Mouse (Mus musculus) kidney, postnatal 0 days (tissue): ENCODE data around the gene 6030445D17Rik. TPM values are rescaled to one million over a fixed set of nuclear protein-coding genes. Genes with fewer than 3 reads are reported as not detected.

Experiments used
- ATAC-seq: fragments of 200-750 bp; cut with Nextera tagmentation; replicated peaks from 2 replicates; pipeline ENCODE4 v1.8.0; 2017; ENCODE audit warnings: low read depth, moderate number of reproducible peaks, moderate TSS enrichment, moderate library complexity; ENCODE audit not compliant: low FRiP score
- DNase-seq: peaks from one replicate; pipeline ENCODE4 v3.0.0-alpha.2; 2016; ENCODE audit warnings: low spot score
- H3K27ac ChIP-seq: fragments of 300-500 bp; sonication (generic); 2 replicates; pipeline ENCODE4 v1.5.1; 2014; ENCODE audit warnings: mild to moderate bottlenecking
- H3K27me3 ChIP-seq: fragments of 300-500 bp; sonication (generic); 2 replicates; pipeline ENCODE4 v1.6.1; 2014; ENCODE audit warnings: low read length, mixed read lengths; ENCODE audit not compliant: insufficient read depth
- H3K36me3 ChIP-seq: fragments of 300-500 bp; sonication (generic); 2 replicates; pipeline ENCODE4 v1.6.1; 2014; ENCODE audit warnings: low read length, mixed read lengths; ENCODE audit not compliant: insufficient read depth
- H3K4me1 ChIP-seq: fragments of 300-500 bp; sonication (generic); replicated peaks from 2 replicates; pipeline ENCODE4 v1.6.1; 2014; ENCODE audit warnings: antibody characterized with exemption, low read length, mixed read lengths; ENCODE audit not compliant: insufficient read depth
- H3K4me2 ChIP-seq: fragments of 300-500 bp; sonication (generic); 2 replicates; pipeline ENCODE4 v1.6.1; 2014; ENCODE audit warnings: mild to moderate bottlenecking, low read length, moderate library complexity, mixed read lengths
- H3K4me3 ChIP-seq: fragments of 300-500 bp; sonication (generic); replicated peaks from 2 replicates; pipeline ENCODE4 v1.5.1; 2014; ENCODE audit warnings: low read depth, low read length
- H3K9ac ChIP-seq: fragments of 300-500 bp; sonication (generic); 2 replicates; pipeline ENCODE4 v1.6.1; 2014; ENCODE audit warnings: low read depth, low read length
- H3K9me3 ChIP-seq: fragments of 300-500 bp; sonication (generic); replicated peaks from 2 replicates; pipeline ENCODE4 v1.6.1; 2016; ENCODE audit warnings: low read length, inconsistent platforms, mixed read lengths
- CTCF ChIP-seq: IDR thresholded peaks from 2 replicates; pipeline ENCODE4 v1.5.1; 2016; ENCODE audit warnings: antibody characterized with exemption, low read depth, mild to moderate bottlenecking, moderate library complexity
- WGBS: fragments of 180-500 bp; shearing (Covaris S2); extraction: QIAGEN DNeasy Blood & Tissue Kit; methylation state at CpG from one replicate; pipeline ENCODE4 v1.1.7; 2014; 5-methylcytosine and 5-hydroxymethylcytosine counted together
- polyA plus RNA-seq: library from polyadenylated mRNA; unstranded; fragments of >200 nt; fragmentation: Nextera tagmentation; extraction: Ambion mirVana; gene quantifications from 2 replicates; pipeline ENCODE4 v1.2.1, GENCODE M21; 2015

The 6030445D17Rik gene
- polyA plus RNA-seq, 1 experiment from 2014 or later: 0.55 TPM

- no peaks in the 10 kb centered on the region for H3K27me3 ChIP-seq
- no peak overlapping the region for H3K4me3 ChIP-seq
- no peak overlapping the region for H3K27ac ChIP-seq
- no peak overlapping the region for H3K9ac ChIP-seq
- no peaks in the 10 kb centered on the region for H3K9me3 ChIP-seq
- DNase-seq (no peak), ATAC-seq (no peak)
- no peaks in the 10 kb centered on the region for H3K36me3 ChIP-seq
- WGBS: 85% methylated on average over 6 of the region's 6 CpGs
- H3K4me1 ChIP-seq: no peaks in the 10 kb centered on the region
- no peak for TF ChIP-seq CTCF
- H3K4me2 ChIP-seq: no peak overlapping the region
Measured at GRCm38 (mm10) chr4:136456516-136457218, 5.4 kb upstream of the 6030445D17Rik start.

GRCm38 (mm10) chr4:136458276-136458675 lies 3.8 kb upstream of the 6030445D17Rik start:
- Histone ChIP-seq H3K4me1 (peaks cover 5% of the 10 kb centered on the region; the same call in 1 of the 2 replicates), H3K27ac (no peak overlapping the region), H3K9me3 (no peaks in the 10 kb centered on the region), H3K4me2 (no peak overlapping the region), H3K9ac (no peak overlapping the region), H3K36me3 (no peaks in the 10 kb centered on the region), H3K27me3 (no peaks in the 10 kb centered on the region), H3K4me3 (no peak overlapping the region)
- ATAC-seq: no peak
- no peak for DNase-seq
- 73% methylated on average over 7 of the region's 7 CpGs for WGBS
- no peak for TF ChIP-seq CTCF

GRCm38 (mm10) chr4:136459210-136459609 lies 2.8 kb upstream of the 6030445D17Rik start:
- no peak overlapping the region for H3K27ac ChIP-seq
- ATAC-seq: no peak

GRCm38 (mm10) chr4:136461206-136461605 lies 844 bp upstream of the 6030445D17Rik start:
- DNase-seq (no peak), ATAC-seq (no peak)
- Histone ChIP-seq H3K9me3 (no peaks in the 10 kb centered on the region), H3K4me3 (no peak overlapping the region), H3K36me3 (no peaks in the 10 kb centered on the region), H3K27ac (no peak overlapping the region), H3K9ac (no peak overlapping the region), H3K4me1 (peaks cover 14% of the 10 kb centered on the region), H3K4me2 (no peak overlapping the region), H3K27me3 (no peaks in the 10 kb centered on the region)
- no peak for TF ChIP-seq CTCF
- 62% methylated on average over 4 of the region's 4 CpGs for WGBS

More at GRCm38 (mm10) chr4:136459210-136459609, 2.8 kb upstream of the 6030445D17Rik start:
- Histone ChIP-seq H3K36me3 (no peaks in the 10 kb centered on the region), H3K4me3 (no peak overlapping the region), H3K27me3 (no peaks in the 10 kb centered on the region), H3K4me1 (peaks cover 12% of the 10 kb centered on the region), H3K4me2 (no peak overlapping the region), H3K9me3 (no peaks in the 10 kb centered on the region), H3K9ac (no peak overlapping the region)
- TF ChIP-seq CTCF: no peak
- DNase-seq: no peak
- WGBS: 75% methylated on average over 12 of the region's 12 CpGs

GRCm38 (mm10) chr4:136461761-136462085 lies 327 bp upstream of the 6030445D17Rik start:
- Histone ChIP-seq H3K4me2 (peak overlapping the region; percentile 75), H3K9ac (peak overlapping the region; percentile 71; the same call in 1 of the 2 replicates), H3K36me3 (no peaks in the 10 kb centered on the region), H3K27me3 (no peaks in the 10 kb centered on the region), H3K27ac (peak overlapping the region; percentile 81; the same call in 1 of the 2 replicates), H3K9me3 (no peaks in the 10 kb centered on the region), H3K4me3 (peak overlapping the region; percentile 56), H3K4me1 (peaks cover 14% of the 10 kb centered on the region)
- 26% methylated on average over 6 of the region's 6 CpGs for WGBS
- TF ChIP-seq CTCF: no peak
- no peak for DNase-seq
- no peak for ATAC-seq

GRCm38 (mm10) chr4:136462839-136463178 lies 759 bp downstream of the 6030445D17Rik start:
- no peaks in the 10 kb centered on the region for H3K9me3 ChIP-seq
- H3K4me1 ChIP-seq: peaks cover 14% of the 10 kb centered on the region
- peak overlapping the region; percentile 71 for H3K9ac ChIP-seq
- peak; percentile 83 for DNase-seq
- peak overlapping the region; percentile 81 for H3K27ac ChIP-seq
- H3K4me3 ChIP-seq: peak overlapping the region; percentile 56
- peak overlapping the region; percentile 75 for H3K4me2 ChIP-seq
- peak; percentile 71 for ATAC-seq
- H3K27me3 ChIP-seq: no peaks in the 10 kb centered on the region
- TF ChIP-seq CTCF: no peak
- H3K36me3 ChIP-seq: no peaks in the 10 kb centered on the region
- WGBS: 4% methylated on average over 8 of the region's 8 CpGs
